Mouse (Mus musculus) CH12.LX (cell line): ENCODE results near the gene Olfr1357. TPM values are rescaled to one million over a fixed set of nuclear protein-coding genes. Genes with fewer than 3 reads are reported as not detected.

Source experiments
- DNase-seq: peaks from one replicate; pipeline ENCODE4 v3.0.0-alpha.2; 2013; ENCODE audit errors: extremely low read depth
- H3K27ac ChIP-seq: 2 replicates; pipeline ENCODE4 v1.5.1; 2012; ENCODE audit warnings: low read depth, mild to moderate bottlenecking, control low read depth, moderate library complexity; ENCODE audit not compliant: insufficient read depth
- H3K27me3 ChIP-seq: replicated peaks from 2 replicates; pipeline ENCODE3; 2012; ENCODE audit warnings: inconsistent platforms
- H3K36me3 ChIP-seq, 2 experiments: replicated peaks in 1 of 2; 2 replicates each; pipeline versions ENCODE3 to v1.6.1; 2012; ENCODE audit warnings: inconsistent platforms in 1 of 2, low read length in 1 of 2, mild to moderate bottlenecking in 1 of 2, mixed read lengths in 1 of 2, moderate library complexity in 1 of 2; ENCODE audit not compliant: control insufficient read depth in 1 of 2, insufficient read depth in 1 of 2
- H3K4me1 ChIP-seq, 2 experiments: 2 replicates each; pipeline ENCODE4 v1.6.1; 2012; ENCODE audit warnings: inconsistent platforms in 1 of 2, moderate library complexity in 1 of 2; ENCODE audit not compliant: insufficient read depth in 2 of 2, control insufficient read depth in 1 of 2
- H3K4me2 ChIP-seq: 2 replicates; pipeline ENCODE4 v1.6.1; 2012; ENCODE audit warnings: low read depth, mild to moderate bottlenecking, control low read depth; ENCODE audit not compliant: poor library complexity, insufficient read depth, severe bottlenecking
- H3K4me3 ChIP-seq, 3 experiments: fragments of 150-350 bp in 1 of 3; sonication (generic) in 1 of 3; replicated peaks in 1 of 3; 2 replicates each; pipeline versions ENCODE3 to v1.5.1; 2011 to 2012; ENCODE audit warnings: low read depth in 2 of 3, low read length in 2 of 3, mild to moderate bottlenecking in 2 of 3, moderate library complexity in 2 of 3, control low read depth in 1 of 3, improper control_type of control experiment in 1 of 3, inconsistent platforms in 1 of 3, mixed read lengths in 1 of 3; ENCODE audit not compliant: poor library complexity in 1 of 3
- H3K79me2 ChIP-seq: replicated peaks from 2 replicates; pipeline ENCODE4 v1.6.1; 2012; ENCODE audit warnings: mild to moderate bottlenecking, moderate library complexity; ENCODE audit not compliant: control insufficient read depth, poor library complexity, insufficient read depth, severe bottlenecking; ENCODE audit errors: extremely low read depth
- H3K9ac ChIP-seq: 2 replicates; pipeline ENCODE4 v1.6.1; 2012; ENCODE audit warnings: low read depth, mild to moderate bottlenecking, control low read depth, moderate library complexity; ENCODE audit not compliant: insufficient read depth
- H3K9me3 ChIP-seq: replicated peaks from 2 replicates; pipeline ENCODE3; 2012; ENCODE audit warnings: low read length, inconsistent platforms, mixed read lengths
- BHLHE40 ChIP-seq: IDR thresholded peaks from 2 replicates; pipeline ENCODE4 v1.6.1; 2011; ENCODE audit warnings: mild to moderate bottlenecking, low read depth, low read length, improper control_type of control experiment
- CHD1 ChIP-seq: IDR thresholded peaks from 2 replicates; pipeline ENCODE4 v1.6.1; 2012; ENCODE audit warnings: low read depth, low read length, improper control_type of control experiment, inconsistent platforms
- CHD2 ChIP-seq: IDR thresholded peaks from 2 replicates; pipeline ENCODE4 v1.6.1; 2011; ENCODE audit warnings: low read length, improper control_type of control experiment
- CTCF ChIP-seq, 2 experiments: IDR thresholded peaks in 1 of 2; conservative IDR thresholded peaks in 1 of 2; 2 replicates each; pipeline ENCODE4 v1.5.1; 2011 to 2012; ENCODE audit warnings: low read depth in 2 of 2, low read length in 2 of 2, improper control_type of control experiment in 1 of 2, inconsistent platforms in 1 of 2, mild to moderate bottlenecking in 1 of 2, moderate library complexity in 1 of 2
- EP300 ChIP-seq: IDR thresholded peaks from 2 replicates; pipeline ENCODE4 v1.6.1; 2011; ENCODE audit warnings: low read length, improper control_type of control experiment
- GABPA ChIP-seq: IDR thresholded peaks from 2 replicates; pipeline ENCODE4 v1.6.1; 2012; ENCODE audit warnings: low read depth, low read length, improper control_type of control experiment, inconsistent platforms; ENCODE audit not compliant: insufficient replicate concordance
- IRF4 ChIP-seq: IDR thresholded peaks from 2 replicates; pipeline ENCODE4 v1.6.1; 2014; ENCODE audit warnings: low read depth, mild to moderate bottlenecking, inconsistent platforms, low read length, improper control_type of control experiment
- JUND ChIP-seq: conservative IDR thresholded peaks from 2 replicates; pipeline ENCODE4 v1.6.1; 2011; ENCODE audit warnings: low read depth, low read length, improper control_type of control experiment
- MAZ ChIP-seq: IDR thresholded peaks from 2 replicates; pipeline ENCODE4 v1.6.1; 2012; ENCODE audit warnings: low read depth, mild to moderate bottlenecking, inconsistent platforms, low read length, improper control_type of control experiment, moderate library complexity
- MEF2A ChIP-seq: IDR thresholded peaks from 2 replicates; pipeline ENCODE4 v1.6.1; 2014; ENCODE audit warnings: low read depth, mild to moderate bottlenecking, inconsistent platforms, low read length, improper control_type of control experiment, borderline replicate concordance
- MYC ChIP-seq: IDR thresholded peaks from 2 replicates; pipeline ENCODE4 v1.6.1; 2011; ENCODE audit warnings: low read depth, mild to moderate bottlenecking, improper control_type of control experiment, low read length
- NELFE ChIP-seq: IDR thresholded peaks from 2 replicates; pipeline ENCODE4 v1.6.1; 2011; ENCODE audit warnings: low read depth, low read length, improper control_type of control experiment
- NRF1 ChIP-seq: IDR thresholded peaks from 2 replicates; pipeline ENCODE4 v1.6.1; 2014; ENCODE audit warnings: low read depth, mild to moderate bottlenecking, inconsistent platforms, low read length, improper control_type of control experiment, moderate library complexity
- POLR2AphosphoS2 ChIP-seq: IDR thresholded peaks from 2 replicates; pipeline ENCODE4 v1.6.1; 2011; ENCODE audit warnings: low read depth, low read length, improper control_type of control experiment
- RAD21 ChIP-seq: IDR thresholded peaks from 2 replicates; pipeline ENCODE4 v1.6.1; 2011; ENCODE audit warnings: low read depth, mild to moderate bottlenecking, low read length, improper control_type of control experiment, moderate library complexity
- RCOR1 ChIP-seq: conservative IDR thresholded peaks from 2 replicates; pipeline ENCODE4 v1.6.1; 2012; ENCODE audit warnings: low read depth, mild to moderate bottlenecking, inconsistent platforms, low read length, improper control_type of control experiment
- SMC3 ChIP-seq: IDR thresholded peaks from 2 replicates; pipeline ENCODE4 v1.6.1; 2011; ENCODE audit warnings: low read depth, low read length, improper control_type of control experiment
- UBTF ChIP-seq: IDR thresholded peaks from 2 replicates; pipeline ENCODE4 v1.6.1; 2012; ENCODE audit warnings: low read depth, mild to moderate bottlenecking, inconsistent platforms, low read length, improper control_type of control experiment, moderate library complexity
- USF2 ChIP-seq: conservative IDR thresholded peaks from 2 replicates; pipeline ENCODE4 v1.6.1; 2011; ENCODE audit warnings: low read depth, low read length, improper control_type of control experiment
- ZKSCAN1 ChIP-seq: IDR thresholded peaks from 2 replicates; pipeline ENCODE4 v1.6.1; 2012; ENCODE audit warnings: low read depth, inconsistent platforms, low read length, improper control_type of control experiment, borderline replicate concordance
- ZNF384 ChIP-seq: IDR thresholded peaks from 2 replicates; pipeline ENCODE4 v1.6.1; 2012; ENCODE audit warnings: low read depth, low read length, improper control_type of control experiment, inconsistent platforms
- dilution Hi-C: fragments of 300-500 bp; cut with MboI; formaldehyde crosslinking; loops from 2 replicates; pipeline ENCODE4 v1.14.3; 2020; ENCODE audit warnings: low sequenced_read_pairs; ENCODE audit not compliant: extremely low pct_unique_long_range_greater_than_20kb, extremely low pct_ligation_motif_present
- in situ Hi-C: fragments of 300-500 bp; cut with MboI; formaldehyde crosslinking; loops from 3 replicates; pipeline ENCODE4 v1.14.3; 2019; ENCODE audit warnings: low sequenced_read_pairs, low pct_ligation_motif_present, low pct_unique_long_range_greater_than_20kb, mixed read lengths
- polyA plus RNA-seq: library from polyadenylated mRNA; unstranded; fragments of >175 nt; gene quantifications from 2 replicates; pipeline ENCODE4 v1.2.1, GENCODE M21; 2012; ENCODE audit warnings: low read depth; ENCODE audit not compliant: insufficient read length
- total RNA-seq, 2 experiments: library from RNA; depleted of rRNA; stranded (reverse); fragments of 300-350 nt in 1 of 2; fragments of >200 nt in 1 of 2; gene quantifications; 2 replicates each; pipeline ENCODE4 v1.2.3; 2012 to 2014

Olfr1357 gene
- total and polyA plus RNA-seq, 3 experiments: not detected

DNA sequence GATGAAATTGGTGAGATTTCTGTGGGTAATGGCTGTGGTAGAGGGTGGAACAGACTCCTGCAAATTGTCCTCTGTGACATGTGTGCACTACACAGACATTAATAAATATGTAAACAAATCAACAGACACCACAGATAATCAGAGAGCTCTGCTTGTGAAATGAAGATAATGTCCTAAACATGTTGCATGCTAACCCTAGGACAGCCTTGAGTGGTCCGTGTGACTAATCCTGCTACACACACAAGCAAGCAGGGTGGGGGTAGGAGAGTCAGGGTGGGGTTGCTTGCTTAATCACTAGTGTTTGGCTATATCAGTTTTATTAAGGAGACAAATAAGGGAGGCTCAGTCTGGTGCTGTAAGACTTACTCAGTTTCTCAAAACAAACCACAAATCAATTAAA, 43.3 kb upstream of the Olfr1357 start:
- Histone ChIP-seq H3K4me3 (no peak overlapping the region), H3K79me2 (no peaks in the 10 kb centered on the region), H3K36me3 (no peaks in the 10 kb centered on the region), H3K4me2 (no peak overlapping the region), H3K9ac (no peak overlapping the region), H3K27ac (no peak overlapping the region), H3K9me3 (no peaks in the 10 kb centered on the region), H3K4me1 (no peaks in the 10 kb centered on the region), H3K27me3 (peaks cover 24% of the 10 kb centered on the region)
- DNase-seq: no peak
- dilution Hi-C loops: no loop called here
- TF ChIP-seq UBTF (no peak), ZKSCAN1 (no peak), NELFE (no peak), USF2 (no peak), EP300 (no peak), RCOR1 (no peak), POLR2AphosphoS2 (no peak), MEF2A (no peak), CHD1 (no peak), NRF1 (no peak), MYC (no peak), MAZ (no peak), CHD2 (no peak), ZNF384 (no peak), GABPA (no peak), SMC3 (no peak), JUND (no peak)
- in situ Hi-C loops: no loop called here

DNA sequence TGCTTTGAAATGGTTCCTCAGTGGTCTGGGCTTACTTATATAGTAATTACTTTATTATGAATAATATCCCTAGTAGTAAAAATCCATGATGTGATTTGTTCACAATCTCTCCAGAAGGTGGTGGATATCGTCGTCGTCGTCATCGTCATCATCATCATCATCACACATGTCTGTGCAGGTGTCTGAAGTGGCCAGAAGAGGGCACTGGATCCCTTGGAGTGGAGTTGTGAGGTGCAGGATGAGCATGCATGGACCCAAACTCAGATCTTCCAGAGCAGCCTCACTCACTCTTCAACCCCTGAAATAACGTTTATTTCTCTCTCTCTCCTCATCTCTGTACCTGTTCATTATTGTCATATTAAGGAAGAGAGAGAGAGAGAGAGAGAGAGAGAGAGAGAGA, 14.4 kb upstream of the Olfr1357 start:
- dilution Hi-C loops (no loop called here), in situ Hi-C loops (no loop called here)
- TF ChIP-seq BHLHE40: no peak
- TF ChIP-seq IRF4: no peak
- peak; percentile 68 for TF ChIP-seq RAD21
- peak; percentile 40 to 74; a peak in 3 of 4 replicates for TF ChIP-seq CTCF (conservative IDR thresholded peaks at IDR 0.05 in 1 of 2, IDR thresholded peaks at IDR 0.05 in 1 of 2; ENCODE audit: low read depth in 2 of 2, low read length in 2 of 2)
- TF ChIP-seq USF2: no peak
- TF ChIP-seq SMC3: peak; percentile 48
- Histone ChIP-seq H3K4me3 (no peak overlapping the region), H3K4me2 (0 out of 2 replicates have a peak overlapping the region, but pooled peaks have one; percentile 44), H3K27me3 (peaks cover 47% of the 10 kb centered on the region), H3K79me2 (no peaks in the 10 kb centered on the region), H3K4me1 (no peaks in the 10 kb centered on the region), H3K9ac (no peak overlapping the region), H3K27ac (no peak overlapping the region), H3K36me3 (no peaks in the 10 kb centered on the region), H3K9me3 (no peaks in the 10 kb centered on the region)
- DNase-seq: peak; percentile 54
